Mouse (Mus musculus) heart, embryonic 10.5 days (tissue): ENCODE results near the gene Grik1. TPM values are rescaled to one million over a fixed set of nuclear protein-coding genes. Genes with fewer than 3 reads are reported as not detected.

Experiments
- DNase-seq: peaks from one replicate; pipeline ENCODE4 v3.0.0-alpha.2; 2017; ENCODE audit warnings: low spot score
- H3K27ac ChIP-seq: fragments of 300-500 bp; sonication (generic); 2 replicates; pipeline ENCODE4 v1.5.1; 2016; ENCODE audit warnings: mild to moderate bottlenecking
- H3K27me3 ChIP-seq: fragments of 300-500 bp; sonication (generic); 2 replicates; pipeline ENCODE4 v1.6.1; 2016; ENCODE audit warnings: mild to moderate bottlenecking; ENCODE audit not compliant: poor library complexity, insufficient read depth, severe bottlenecking
- H3K36me3 ChIP-seq: fragments of 300-500 bp; sonication (generic); 2 replicates; pipeline ENCODE4 v1.6.1; 2016; ENCODE audit warnings: mild to moderate bottlenecking, moderate library complexity
- H3K4me1 ChIP-seq: fragments of 300-500 bp; sonication (generic); 2 replicates; pipeline ENCODE4 v1.6.1; 2016; ENCODE audit warnings: mild to moderate bottlenecking
- H3K4me3 ChIP-seq: fragments of 300-500 bp; sonication (generic); 2 replicates; pipeline ENCODE4 v1.5.1; 2016; ENCODE audit warnings: mild to moderate bottlenecking, moderate library complexity
- H3K9me3 ChIP-seq: fragments of 300-500 bp; sonication (generic); 2 replicates; pipeline ENCODE4 v1.6.1; 2016; ENCODE audit warnings: mild to moderate bottlenecking, moderate library complexity
- WGBS: fragments of 180-500 bp; shearing (Covaris S2); methylation state at CpG from one replicate; pipeline ENCODE4 v1.1.7; 2016; 5-methylcytosine and 5-hydroxymethylcytosine counted together
- polyA plus RNA-seq: library from polyadenylated mRNA; unstranded; fragments of >200 nt; fragmentation: Nextera tagmentation; extraction: Ambion mirVana; gene quantifications from 2 replicates; pipeline ENCODE4 v1.2.1, GENCODE M21; 2016

Gene Grik1
- polyA plus RNA-seq, 1 experiment from 2014 or later, result 0.35 TPM

- DNase-seq, result no peak
- Histone ChIP-seq H3K4me3 (no peak overlapping the region), H3K36me3 (no peaks in the 10 kb centered on the region), H3K27ac (no peak overlapping the region), H3K9me3 (no peaks in the 10 kb centered on the region), H3K4me1 (no peaks in the 10 kb centered on the region), H3K27me3 (no peaks in the 10 kb centered on the region)
- WGBS, result 60% methylated on average over 4 of the region's 4 CpGs
Observed at GRCm38 (mm10) chr16:88125098-88125497, 165.0 kb downstream of the Grik1 start.

- H3K9me3 ChIP-seq, result no peaks in the 10 kb centered on the region
- 82% methylated on average over 8 of the region's 8 CpGs for WGBS
- no peaks in the 10 kb centered on the region for H3K36me3 ChIP-seq
- H3K4me1 ChIP-seq, result no peaks in the 10 kb centered on the region
- no peak overlapping the region for H3K4me3 ChIP-seq
- no peaks in the 10 kb centered on the region for H3K27me3 ChIP-seq
- no peak overlapping the region for H3K27ac ChIP-seq
- DNase-seq, result no peak
Observed at GRCm38 (mm10) chr16:88112551-88113138, 177.4 kb downstream of the Grik1 start.

DNA sequence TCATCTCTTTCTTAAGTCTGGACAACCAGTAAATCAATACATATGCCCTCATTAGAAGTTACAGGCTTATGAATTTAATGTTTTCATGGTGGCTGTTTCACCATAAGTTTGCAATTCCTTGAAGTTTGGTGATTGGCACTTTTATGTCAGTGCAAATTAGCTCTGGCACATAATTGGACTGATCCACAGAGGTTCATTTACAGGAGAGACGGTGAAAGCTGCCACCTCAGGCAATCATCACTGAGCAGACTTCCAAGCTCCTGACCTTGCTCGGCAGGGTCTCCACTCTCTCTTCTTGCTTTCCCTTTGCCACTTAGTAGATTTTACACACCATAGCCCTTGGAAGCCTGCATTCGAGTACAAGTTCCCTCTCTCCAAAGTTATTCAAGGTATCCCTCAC lies 178.6 kb downstream of the Grik1 start:
- Histone ChIP-seq H3K36me3 (no peaks in the 10 kb centered on the region), H3K4me3 (no peak overlapping the region), H3K27me3 (no peaks in the 10 kb centered on the region), H3K4me1 (no peaks in the 10 kb centered on the region), H3K9me3 (no peaks in the 10 kb centered on the region), H3K27ac (no peak overlapping the region)
- no peak for DNase-seq
- 77% methylated on average over 3 of the region's 3 CpGs for WGBS

DNA sequence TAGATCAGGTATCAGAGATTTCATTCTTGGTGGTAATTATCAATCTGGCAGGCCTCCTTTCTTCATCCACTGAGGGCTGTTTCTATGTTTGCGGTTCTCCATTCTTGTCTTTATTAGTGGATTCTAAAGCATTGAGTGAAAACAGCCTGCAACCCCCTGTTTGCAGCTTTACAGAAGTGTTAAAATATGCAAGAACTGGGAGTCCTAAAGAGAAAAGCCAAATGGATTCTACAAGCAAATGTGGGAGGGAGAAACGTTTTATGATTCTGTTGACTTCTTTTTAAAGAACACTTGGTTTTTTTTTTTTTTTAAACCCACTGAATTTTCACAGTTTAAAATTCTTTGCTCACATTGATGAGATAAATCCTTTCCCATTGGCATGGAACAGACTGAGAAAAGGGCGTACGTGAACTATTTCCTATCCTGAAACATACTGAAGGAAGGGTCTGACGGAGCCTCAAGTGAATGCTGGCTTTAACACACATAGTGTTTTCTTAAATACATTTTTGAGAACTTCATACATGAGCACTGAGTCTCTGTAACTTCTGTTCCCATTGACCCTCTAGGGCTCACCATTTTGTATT lies 195.8 kb downstream of the Grik1 start:
- no peaks in the 10 kb centered on the region for H3K9me3 ChIP-seq
- 63% methylated on average over 5 of the region's 5 CpGs for WGBS

GRCm38 (mm10) chr16:88087280-88087679 lies 202.8 kb downstream of the Grik1 start:
- Histone ChIP-seq H3K4me1 (no peaks in the 10 kb centered on the region), H3K27me3 (no peaks in the 10 kb centered on the region), H3K36me3 (no peaks in the 10 kb centered on the region), H3K9me3 (no peaks in the 10 kb centered on the region), H3K27ac (no peak overlapping the region), H3K4me3 (no peak overlapping the region)
- DNase-seq, result no peak
- WGBS, result 78% methylated on average over 7 of the region's 7 CpGs

More for the DNA sequence above, 195.8 kb downstream of the Grik1 start:
- no peaks in the 10 kb centered on the region for H3K27me3 ChIP-seq
- no peak for DNase-seq
- H3K27ac ChIP-seq, result no peak overlapping the region
- no peaks in the 10 kb centered on the region for H3K36me3 ChIP-seq
- H3K4me3 ChIP-seq, result no peak overlapping the region
- H3K4me1 ChIP-seq, result no peaks in the 10 kb centered on the region

DNA sequence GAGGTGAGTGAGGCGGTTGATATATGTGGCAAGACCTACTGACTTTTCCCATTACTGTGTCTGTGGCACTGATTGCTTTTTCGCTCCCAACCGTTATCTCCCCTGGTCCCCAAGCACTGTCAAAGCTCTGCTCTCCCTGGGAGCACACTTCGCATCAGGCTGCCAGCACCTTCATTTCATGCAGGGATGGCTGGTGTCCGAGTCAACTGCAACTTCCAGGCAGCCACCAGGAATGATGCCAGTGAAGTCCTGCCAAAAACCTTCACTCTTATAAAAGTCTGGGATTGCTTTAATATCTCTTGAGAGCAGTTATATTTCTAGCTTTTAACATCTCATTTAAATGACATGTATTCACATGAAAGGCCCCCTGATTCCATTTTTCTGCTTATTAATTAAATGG lies 215.3 kb downstream of the Grik1 start:
- Histone ChIP-seq H3K27me3 (no peaks in the 10 kb centered on the region), H3K4me1 (no peaks in the 10 kb centered on the region), H3K36me3 (no peaks in the 10 kb centered on the region), H3K4me3 (no peak overlapping the region), H3K27ac (no peak overlapping the region), H3K9me3 (no peaks in the 10 kb centered on the region)
- DNase-seq, result no peak
- WGBS, result 72% methylated on average over 5 of the region's 5 CpGs

DNA sequence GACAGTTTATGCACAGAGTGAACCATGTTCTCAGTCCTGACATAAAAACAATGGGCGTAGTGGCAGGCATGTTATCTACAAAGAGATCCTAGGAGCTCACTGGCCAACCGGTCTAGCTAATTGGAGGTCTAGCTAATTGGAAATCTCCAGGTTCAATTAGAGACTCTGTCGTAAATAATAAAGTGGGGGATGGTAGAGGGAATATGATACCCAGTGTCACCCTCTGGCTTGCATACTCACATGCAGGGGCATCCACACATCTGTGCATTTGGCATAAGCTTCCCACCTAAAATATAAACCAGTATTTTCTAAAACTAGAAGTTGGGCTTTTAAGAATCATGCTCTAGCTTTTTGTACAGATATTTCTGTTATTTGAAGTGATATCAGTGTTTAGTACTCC lies 229.1 kb downstream of the Grik1 start:
- WGBS, result 82% methylated on average over 3 of the region's 3 CpGs
- no peak overlapping the region for H3K4me3 ChIP-seq
- H3K9me3 ChIP-seq, result no peaks in the 10 kb centered on the region
- DNase-seq, result no peak
- no peak overlapping the region for H3K27ac ChIP-seq
- no peaks in the 10 kb centered on the region for H3K4me1 ChIP-seq
- H3K36me3 ChIP-seq, result no peaks in the 10 kb centered on the region
- no peaks in the 10 kb centered on the region for H3K27me3 ChIP-seq

- DNase-seq, result no peak
- Histone ChIP-seq H3K9me3 (no peaks in the 10 kb centered on the region), H3K27me3 (no peaks in the 10 kb centered on the region), H3K4me1 (no peaks in the 10 kb centered on the region), H3K36me3 (no peaks in the 10 kb centered on the region), H3K27ac (no peak overlapping the region), H3K4me3 (no peak overlapping the region)
- 73% methylated on average over 10 of the region's 10 CpGs for WGBS
Observed at GRCm38 (mm10) chr16:88048121-88048520, 241.9 kb downstream of the Grik1 start.

DNA sequence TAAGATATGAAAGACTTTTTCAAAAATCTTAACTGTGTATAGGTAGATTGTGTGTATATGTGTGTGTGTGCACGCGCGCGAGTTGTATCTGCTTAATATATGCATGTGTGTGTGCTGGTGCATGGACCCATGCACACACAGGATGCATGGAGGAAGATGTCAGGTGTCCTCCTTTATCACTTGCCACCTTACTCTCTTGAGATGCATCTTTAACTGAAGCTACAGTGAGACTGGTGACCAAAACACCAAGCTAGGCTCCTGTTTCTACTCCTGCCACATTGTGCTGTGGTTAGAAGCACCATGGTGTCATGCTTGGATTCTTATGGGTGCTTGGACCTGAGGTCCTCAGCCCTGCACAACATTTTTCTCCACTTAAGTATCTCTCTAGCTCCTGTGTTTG lies 245.7 kb downstream of the Grik1 start:
- no peaks in the 10 kb centered on the region for H3K9me3 ChIP-seq
- WGBS, result 98% methylated on average over 4 of the region's 4 CpGs
- H3K27me3 ChIP-seq, result no peaks in the 10 kb centered on the region
- H3K36me3 ChIP-seq, result no peaks in the 10 kb centered on the region
- H3K27ac ChIP-seq, result no peak overlapping the region
- H3K4me1 ChIP-seq, result no peaks in the 10 kb centered on the region
- DNase-seq, result no peak
- H3K4me3 ChIP-seq, result no peak overlapping the region

DNA sequence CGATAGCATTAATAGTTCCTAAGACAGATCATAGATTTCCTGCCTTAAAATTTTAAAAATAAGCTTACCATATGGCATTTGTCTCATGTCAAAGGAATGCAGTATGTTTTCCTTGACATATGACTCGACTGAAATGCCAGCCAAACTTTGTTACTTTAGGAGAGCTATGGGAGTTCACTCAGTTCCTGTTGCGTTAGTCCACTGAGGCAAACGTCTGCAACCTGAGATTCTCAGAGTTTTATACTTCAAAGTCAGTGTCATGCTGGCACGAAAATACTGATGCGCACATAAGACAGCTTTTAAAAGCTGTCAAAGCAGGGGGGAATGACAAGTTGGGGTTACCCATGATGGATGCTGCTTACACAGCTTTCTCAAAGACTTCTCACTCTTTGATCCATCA lies 247.6 kb downstream of the Grik1 start:
- H3K4me3 ChIP-seq, result no peak overlapping the region
- H3K27ac ChIP-seq, result no peak overlapping the region
- H3K27me3 ChIP-seq, result no peaks in the 10 kb centered on the region
- DNase-seq, result no peak
- WGBS, result 58% methylated on average over 6 of the region's 6 CpGs
- no peaks in the 10 kb centered on the region for H3K36me3 ChIP-seq
- H3K4me1 ChIP-seq, result no peaks in the 10 kb centered on the region
- no peaks in the 10 kb centered on the region for H3K9me3 ChIP-seq

- Histone ChIP-seq H3K4me1 (no peaks in the 10 kb centered on the region), H3K4me3 (no peak overlapping the region), H3K27me3 (no peaks in the 10 kb centered on the region), H3K9me3 (no peaks in the 10 kb centered on the region), H3K27ac (no peak overlapping the region), H3K36me3 (no peaks in the 10 kb centered on the region)
- DNase-seq, result no peak
- WGBS, result 85% methylated on average over 11 of the region's 11 CpGs
Observed at GRCm38 (mm10) chr16:88038503-88039091, 251.5 kb downstream of the Grik1 start.

- 69% methylated on average over 2 of the region's 2 CpGs for WGBS
- no peaks in the 10 kb centered on the region for H3K27me3 ChIP-seq
- no peaks in the 10 kb centered on the region for H3K9me3 ChIP-seq
- no peak for DNase-seq
- H3K36me3 ChIP-seq, result no peaks in the 10 kb centered on the region
- no peaks in the 10 kb centered on the region for H3K4me1 ChIP-seq
- H3K27ac ChIP-seq, result no peak overlapping the region
- no peak overlapping the region for H3K4me3 ChIP-seq
Observed at GRCm38 (mm10) chr16:87988805-87989204, 301.3 kb downstream of the Grik1 start.

GRCm38 (mm10) chr16:87984201-87984870 lies 305.7 kb downstream of the Grik1 start:
- Histone ChIP-seq H3K4me3 (no peak overlapping the region), H3K4me1 (no peaks in the 10 kb centered on the region), H3K36me3 (no peaks in the 10 kb centered on the region), H3K27ac (no peak overlapping the region), H3K27me3 (no peaks in the 10 kb centered on the region), H3K9me3 (no peaks in the 10 kb centered on the region)
- no peak for DNase-seq
